Mouse (Mus musculus) heart, postnatal 0 days (tissue): Measurements from ENCODE around the gene Mettl1.

ENCODE experiments used
- CTCF ChIP-seq: IDR thresholded peaks from 2 replicates; pipeline ENCODE4 v1.5.1; 2016; ENCODE audit warnings: antibody characterized with exemption, control low read depth, low read depth
- EP300 ChIP-seq: IDR thresholded peaks from 2 replicates; pipeline ENCODE4 v1.6.1; 2016; ENCODE audit warnings: antibody characterized with exemption, low read depth

- peak; percentile 84 for TF ChIP-seq CTCF
- TF ChIP-seq EP300: no peak
These were observed 16.9 kb downstream of the Mettl1 start for GRCm38 (mm10) chr10:127058161-127058560.
